Mouse (Mus musculus) megakaryocyte, embryonic 14.5 days (primary cell): ENCODE data around the gene Sec24b. TPM values are rescaled to one million over a fixed set of nuclear protein-coding genes. Genes with fewer than 3 reads are reported as not detected.

Source experiments
- H3K27me3 ChIP-seq: replicated peaks from 2 replicates; pipeline ENCODE3; 2012; ENCODE audit warnings: inconsistent platforms
- H3K36me3 ChIP-seq: replicated peaks from 2 replicates; pipeline ENCODE3; 2012; ENCODE audit warnings: low read length, inconsistent platforms, mixed read lengths
- H3K4me1 ChIP-seq: 2 replicates; pipeline ENCODE4 v1.6.1; 2012; ENCODE audit warnings: inconsistent platforms
- H3K4me3 ChIP-seq: replicated peaks from 2 replicates; pipeline ENCODE3; 2012; ENCODE audit warnings: moderate library complexity, mild to moderate bottlenecking, inconsistent platforms
- H3K9me3 ChIP-seq: 2 replicates; pipeline ENCODE4 v1.6.1; 2012; ENCODE audit warnings: inconsistent platforms
- FLI1 ChIP-seq: IDR thresholded peaks from 2 replicates; pipeline ENCODE4 v1.6.1; 2012; ENCODE audit warnings: low read length, inconsistent platforms, mixed read lengths
- GATA1 ChIP-seq: IDR thresholded peaks from 3 replicates; pipeline ENCODE4 v1.6.1; 2012; ENCODE audit warnings: mixed read lengths, low read length, inconsistent platforms, borderline replicate concordance
- polyA plus RNA-seq: library from polyadenylated mRNA; stranded (reverse); fragments of >175 nt; gene quantifications from 2 replicates; pipeline ENCODE4 v1.2.3, GENCODE M21; 2012; ENCODE audit warnings: low replicate concordance; ENCODE audit not compliant: insufficient read depth

The Sec24b gene
- polyA plus RNA-seq, result 52.7 and 60.4 TPM in 2 replicates

- peaks cover 20% of the 10 kb centered on the region for H3K27me3 ChIP-seq
- TF ChIP-seq FLI1 (no peak), GATA1 (no peak)
- H3K4me1 ChIP-seq, result peaks cover 44% of the 10 kb centered on the region
- H3K9me3 ChIP-seq, result no peaks in the 10 kb centered on the region
- H3K4me3 ChIP-seq, result peak within 1 kb of the TSS; percentile 96
- peaks cover 14% of the 10 kb centered on the region for H3K36me3 ChIP-seq
These were observed at the start of gene Sec24b for GRCm38 (mm10) chr3:130061281-130061680. Gene Sec24b, minus strand, starts transcription at chr3:130061553.

DNA sequence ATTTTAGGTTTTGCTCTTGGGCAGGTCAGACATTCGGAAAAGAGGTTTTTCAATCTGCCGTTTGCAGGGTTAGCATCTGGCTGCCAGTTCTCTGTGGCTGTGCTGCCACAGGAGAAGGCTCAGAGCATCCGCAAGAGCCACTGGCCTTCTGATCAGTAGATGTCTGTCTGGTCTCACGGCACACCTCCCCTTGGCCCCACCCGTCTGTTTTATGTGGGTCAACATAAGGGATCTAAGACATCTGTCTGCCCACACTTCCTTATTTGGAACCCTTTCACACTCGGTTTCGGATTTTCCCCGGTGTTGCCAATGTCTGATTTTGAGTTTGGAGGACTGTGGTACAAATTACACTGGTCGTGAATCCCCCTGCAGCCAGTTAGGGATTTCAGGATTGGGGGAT, 43.1 kb upstream of the Sec24b start:
- Histone ChIP-seq H3K9me3 (peaks cover 5% of the 10 kb centered on the region; the same call in 1 of the 2 replicates), H3K4me3 (no peak overlapping the region), H3K36me3 (no peaks in the 10 kb centered on the region), H3K27me3 (no peaks in the 10 kb centered on the region), H3K4me1 (no peaks in the 10 kb centered on the region)
- TF ChIP-seq GATA1, result no peak
- TF ChIP-seq FLI1, result no peak

DNA sequence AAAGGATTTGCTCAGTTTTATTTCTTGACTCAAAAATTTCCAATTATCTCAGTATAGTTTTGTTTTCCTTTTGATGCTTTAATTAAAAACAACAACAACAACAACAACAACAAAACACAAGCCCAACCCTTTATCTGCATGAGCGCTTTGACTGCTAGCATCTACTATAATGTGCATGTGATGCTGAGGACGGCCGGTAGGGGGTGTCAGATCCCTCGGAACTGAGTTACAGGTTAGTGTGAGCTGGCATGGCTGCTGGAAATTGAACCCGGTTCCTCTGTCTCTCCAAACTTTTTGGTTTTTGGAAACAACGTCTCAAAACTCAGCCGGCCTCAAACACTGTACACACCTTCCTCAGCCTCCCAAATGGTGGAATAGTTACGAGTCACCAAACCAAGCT, 42.1 kb upstream of the Sec24b start:
- peaks cover 5% of the 10 kb centered on the region; the same call in 1 of the 2 replicates for H3K9me3 ChIP-seq
- no peak overlapping the region for H3K4me3 ChIP-seq
- TF ChIP-seq GATA1, result no peak
- TF ChIP-seq FLI1, result no peak
- H3K27me3 ChIP-seq, result no peaks in the 10 kb centered on the region
- H3K4me1 ChIP-seq, result no peaks in the 10 kb centered on the region
- H3K36me3 ChIP-seq, result no peaks in the 10 kb centered on the region

- Histone ChIP-seq H3K27me3 (no peaks in the 10 kb centered on the region), H3K9me3 (no peaks in the 10 kb centered on the region), H3K4me1 (no peaks in the 10 kb centered on the region), H3K36me3 (no peaks in the 10 kb centered on the region), H3K4me3 (no peak overlapping the region)
- no peak for TF ChIP-seq GATA1
- TF ChIP-seq FLI1, result no peak
These were observed 33.9 kb upstream of the Sec24b start for GRCm38 (mm10) chr3:130095160-130095781.

- TF ChIP-seq GATA1, result no peak
- no peak for TF ChIP-seq FLI1
- no peaks in the 10 kb centered on the region for H3K36me3 ChIP-seq
- H3K27me3 ChIP-seq, result peaks cover 2% of the 10 kb centered on the region
- H3K4me3 ChIP-seq, result no peak overlapping the region
- H3K4me1 ChIP-seq, result no peaks in the 10 kb centered on the region
- H3K9me3 ChIP-seq, result no peaks in the 10 kb centered on the region
These were observed 32.9 kb upstream of the Sec24b start for GRCm38 (mm10) chr3:130094125-130094704.

- Histone ChIP-seq H3K4me1 (no peaks in the 10 kb centered on the region), H3K36me3 (no peaks in the 10 kb centered on the region), H3K27me3 (peaks cover 5% of the 10 kb centered on the region), H3K4me3 (no peak overlapping the region), H3K9me3 (no peaks in the 10 kb centered on the region)
- no peak for TF ChIP-seq GATA1
- no peak for TF ChIP-seq FLI1
These were observed 29.1 kb upstream of the Sec24b start for GRCm38 (mm10) chr3:130090460-130090859.

DNA sequence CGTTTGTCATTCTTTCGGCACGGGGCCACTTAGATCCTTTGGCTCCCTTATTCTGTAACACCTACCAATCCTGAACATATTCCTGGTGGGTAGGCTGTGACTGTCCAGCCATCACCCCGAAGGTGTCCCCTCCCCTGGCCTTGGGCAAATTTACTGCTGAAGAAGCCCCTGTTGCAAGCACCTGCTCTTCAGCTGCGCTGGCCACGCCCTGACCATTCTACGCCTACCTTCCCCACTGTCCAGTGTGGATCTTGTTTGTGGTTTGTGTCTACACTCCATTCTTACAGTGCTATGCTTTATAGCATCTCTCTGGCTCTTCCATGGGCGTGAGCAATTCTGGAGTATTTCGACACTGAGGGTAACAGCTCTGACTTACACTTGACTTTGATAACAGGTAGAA, 27.3 kb upstream of the Sec24b start:
- TF ChIP-seq GATA1 (no peak), FLI1 (no peak)
- peaks cover 6% of the 10 kb centered on the region for H3K9me3 ChIP-seq

GRCm38 (mm10) chr3:130087466-130087865, 26.1 kb upstream of the Sec24b start:
- H3K4me3 ChIP-seq, result no peak overlapping the region
- H3K9me3 ChIP-seq, result peaks cover 6% of the 10 kb centered on the region
- no peaks in the 10 kb centered on the region for H3K4me1 ChIP-seq
- H3K36me3 ChIP-seq, result no peaks in the 10 kb centered on the region
- H3K27me3 ChIP-seq, result peaks cover 8% of the 10 kb centered on the region
- TF ChIP-seq FLI1 (no peak), GATA1 (no peak)

More for the DNA sequence above, 27.3 kb upstream of the Sec24b start:
- no peaks in the 10 kb centered on the region for H3K36me3 ChIP-seq
- H3K4me3 ChIP-seq, result no peak overlapping the region
- H3K27me3 ChIP-seq, result peaks cover 5% of the 10 kb centered on the region
- no peaks in the 10 kb centered on the region for H3K4me1 ChIP-seq

GRCm38 (mm10) chr3:130086372-130087080, 25.2 kb upstream of the Sec24b start:
- H3K27me3 ChIP-seq, result peaks cover 10% of the 10 kb centered on the region
- no peak overlapping the region for H3K4me3 ChIP-seq
- TF ChIP-seq FLI1, result no peak
- no peak for TF ChIP-seq GATA1
- peaks cover 2% of the 10 kb centered on the region; the same call in 1 of the 2 replicates for H3K4me1 ChIP-seq
- H3K9me3 ChIP-seq, result peaks cover 6% of the 10 kb centered on the region
- H3K36me3 ChIP-seq, result no peaks in the 10 kb centered on the region

- peaks cover 4% of the 10 kb centered on the region; the same call in 1 of the 2 replicates for H3K4me1 ChIP-seq
- TF ChIP-seq FLI1 (no peak), GATA1 (no peak)
- H3K27me3 ChIP-seq, result peaks cover 9% of the 10 kb centered on the region
- no peaks in the 10 kb centered on the region for H3K36me3 ChIP-seq
- H3K9me3 ChIP-seq, result peaks cover 6% of the 10 kb centered on the region
- H3K4me3 ChIP-seq, result no peak overlapping the region
These were observed 22.0 kb upstream of the Sec24b start for GRCm38 (mm10) chr3:130083312-130083711.
